Comparison of ENCODE assay signal across 8 mouse cellular contexts in genomic region chr11:88718766-88719595, GRCm38 (mm10). TPM values are rescaled to one million over a fixed set of nuclear protein-coding genes. Genes with fewer than 3 reads are reported as not detected.
DNase-seq lines count a peak whose midpoint lies in the region; ATAC-seq and TF ChIP-seq lines count a peak whose summit lies in the region.

No protein-coding gene starts in this region.

- no peaks in the 10 kb centered on the region for H3K27me3 ChIP-seq in C2C12 (ENCODE audit: control insufficient read depth, insufficient read depth, insufficient read length)
- H3K27me3 ChIP-seq in lung, embryonic 15.5 days = no peaks in the 10 kb centered on the region
- H3K27me3 ChIP-seq in splenic B cell, adult 2 months (ENCODE audit: control insufficient read depth, insufficient read depth, low read length, poor library complexity, severe bottlenecking) = no peaks in the 10 kb centered on the region

- H3K4me2 ChIP-seq in lung, embryonic 15.5 days = peak overlapping the region; percentile 79

- H3K79me2 ChIP-seq in C2C12 (ENCODE audit: control insufficient read depth, insufficient read depth) = peaks cover 37% of the 10 kb centered on the region

- no peak for DNase-seq in frontal cortex, postnatal 10 days (ENCODE audit: low spot score in 2 of 2)
- peak; percentile 32 for DNase-seq in embryo, embryonic 11.5 days (ENCODE audit: low read depth, low spot score)
- peak; percentile 50 for DNase-seq in splenic B cell, adult 2 months (ENCODE audit: low read depth, low spot score)
- no peak for DNase-seq in Muller cell, postnatal 12 days (ENCODE audit: inconsistent ontology term)

- H3K4me1 ChIP-seq in lung, embryonic 15.5 days = peaks cover 29% of the 10 kb centered on the region

- H3K4me3 ChIP-seq in C2C12 (ENCODE audit: insufficient read depth, poor library complexity, severe bottlenecking) = peak overlapping the region; percentile 66
- H3K4me3 ChIP-seq in lung, embryonic 15.5 days = peak overlapping the region; percentile 97

- peak overlapping the region; percentile 88 for H3K27ac ChIP-seq in lung, embryonic 15.5 days

- peaks cover 10% of the 10 kb centered on the region for H3K79me3 ChIP-seq in C2C12 (ENCODE audit: low read depth)

- WGBS in lung, embryonic 15.5 days = 4% methylated on average over 38 of the region's 38 CpGs

- peak overlapping the region; percentile 85 for H3K9ac ChIP-seq in lung, embryonic 15.5 days

- no peak for TF ChIP-seq CTCF in C2C12 (IDR thresholded peaks at IDR 0.05; ENCODE audit: control insufficient read depth, insufficient read depth, insufficient read length)

- peaks cover 10% of the 10 kb centered on the region for H3K36me3 ChIP-seq in C2C12 (ENCODE audit: control insufficient read depth, insufficient read depth)
- no peaks in the 10 kb centered on the region for H3K36me3 ChIP-seq in lung, embryonic 15.5 days
- no peaks in the 10 kb centered on the region for H3K36me3 ChIP-seq in splenic B cell, adult 2 months (ENCODE audit: control insufficient read depth, insufficient read depth, low read length, poor library complexity, severe bottlenecking)

- peak overlapping the region; percentile 93 for H3ac ChIP-seq in C2C12 (ENCODE audit: control insufficient read depth, insufficient read length, low read depth)

- peak; percentile 32 for ATAC-seq in frontal cortex, adult (ENCODE audit: low TSS enrichment)
- ATAC-seq in hematopoietic stem cell, adult 5-6 weeks (replicated peaks in 1 of 2; ENCODE audit: insufficient read depth in 1 of 2, low FRiP score in 2 of 2, low TSS enrichment in 1 of 2, low read depth in 1 of 2, poor library complexity in 2 of 2, severe bottlenecking in 2 of 2) = peak; percentile 1 to 34; a peak in 2 of 4 replicates
- peak; percentile 31 for ATAC-seq in lung, embryonic 15.5 days (ENCODE audit: borderline replicate concordance, extremely low read depth, low FRiP score, low TSS enrichment)

- no peaks in the 10 kb centered on the region for H3K9me3 ChIP-seq in lung, embryonic 15.5 days

TF ChIP-seq in C2C12, 6 proteins besides CTCF, POLR2A, EP300 and RAD21:
- TF ChIP-seq MYOG (IDR thresholded peaks at IDR 0.05; ENCODE audit: control insufficient read depth, extremely low read depth, insufficient read length) (no peak), FOSL1 (IDR thresholded peaks at IDR 0.05; ENCODE audit: insufficient read depth, low read length, poor library complexity, severe bottlenecking) (no peak), MAX (IDR thresholded peaks at IDR 0.05) (no peak), USF1 (IDR thresholded peaks at IDR 0.05; ENCODE audit: low read depth) (no peak), CEBPB (IDR thresholded peaks at IDR 0.05; ENCODE audit: low read depth) (no peak), MYOD1 (IDR thresholded peaks at IDR 0.05; ENCODE audit: control insufficient read depth, insufficient read length, low read depth) (no peak)

RNA-seq across cellular contexts. Expression of gene Msi2, which starts 0.7 kb away (rescaled TPM):
- polyA plus RNA-seq in C2C12 (2012; fragmentation: generic; extraction: Trizol) = 8.4 TPM
- total RNA-seq in hematopoietic stem cell, adult 5-6 weeks (2017) = 397 and 440 TPM in 2 replicates
- polyA plus RNA-seq in lung, embryonic 15.5 days (2015; fragmentation: Nextera tagmentation; extraction: Ambion mirVana) = 12.0 and 13.8 TPM in 2 replicates

Comparison
In these comparisons a context has a peak if more than half of its experiments do, and no peak if none do; other contexts are left out.
1. DNase-seq: peak in embryo, embryonic 11.5 days (single experiment) and splenic B cell, adult 2 months (single experiment); none in frontal cortex, postnatal 10 days (0 of 2) and Muller cell, postnatal 12 days (single experiment).
2. Peak in every context shown above with its lines, with median percentiles within 50 percentile points of each other: ATAC-seq.